Mouse (Mus musculus): ENCODE results near the gene Hinfp. TPM values are rescaled to one million over a fixed set of nuclear protein-coding genes. Genes with fewer than 3 reads are reported as not detected.

The Hinfp gene
- total and polyA plus RNA-seq, 2 experiments from 2014 or later, result 14.8 to 38.6 TPM

- Histone ChIP-seq H3K27me3 (ENCODE audit: insufficient read depth, low read length) (no peaks in the 10 kb centered on the region), H3K36me3 (ENCODE audit: insufficient read depth, low read length) (peaks cover 36% of the 10 kb centered on the region), H3K27ac (no peak overlapping the region), H3K4me2 (ENCODE audit: low read depth, low read length) (no peak overlapping the region), H3K9ac (replicated peaks; ENCODE audit: low read length) (no peak overlapping the region), H3K9me3 (ENCODE audit: low read length) (no peaks in the 10 kb centered on the region), H3K4me1 (ENCODE audit: insufficient read depth, low read length) (peaks cover 9% of the 10 kb centered on the region), H3K4me3 (ENCODE audit: low read length) (no peak overlapping the region)
- WGBS, result 92% methylated on average over 6 of the region's 6 CpGs
- DNase-seq (ENCODE audit: low spot score) (no peak), ATAC-seq (no peak)
- TF ChIP-seq CTCF (IDR thresholded peaks at IDR 0.05; ENCODE audit: low read depth), result no peak
Observed at GRCm38 (mm10) chr9:44345570-44346433, 40.3 kb upstream of the Hinfp start.

GRCm38 (mm10) chr9:44343781-44344421, 38.4 kb upstream of the Hinfp start, which contains the start of gene Hmbs:
Hmbs (minus strand) TSS chr9:44344228.
- Histone ChIP-seq H3K36me3 (ENCODE audit: insufficient read depth, low read length) (peaks cover 24% of the 10 kb centered on the region; the same call in 1 of the 2 replicates), H3K4me2 (ENCODE audit: low read depth, low read length) (peak within 1 kb of the TSS; percentile 71), H3K9me3 (ENCODE audit: low read length) (no peaks in the 10 kb centered on the region), H3K9ac (replicated peaks; ENCODE audit: low read length) (peak within 1 kb of the TSS; percentile 76), H3K27me3 (ENCODE audit: insufficient read depth, low read length) (no peaks in the 10 kb centered on the region), H3K27ac (peak within 1 kb of the TSS; percentile 97), H3K4me3 (ENCODE audit: low read length) (peak within 1 kb of the TSS; percentile 81), H3K4me1 (ENCODE audit: insufficient read depth, low read length) (peaks cover 9% of the 10 kb centered on the region)
- under 1% methylated on average over 39 of the region's 39 CpGs for WGBS
- DNase-seq (ENCODE audit: low spot score) (peak; percentile 94), ATAC-seq (peak; percentile 97)
- no peak for TF ChIP-seq CTCF (IDR thresholded peaks at IDR 0.05; ENCODE audit: low read depth)

- ATAC-seq, result no peak
- Histone ChIP-seq H3K4me2 (ENCODE audit: low read depth, low read length) (peak overlapping the region; percentile 71), H3K9ac (replicated peaks; ENCODE audit: low read length) (peak overlapping the region; percentile 76), H3K9me3 (ENCODE audit: low read length) (no peaks in the 10 kb centered on the region), H3K36me3 (ENCODE audit: insufficient read depth, low read length) (peaks cover 19% of the 10 kb centered on the region; the same call in 1 of the 2 replicates), H3K27me3 (ENCODE audit: insufficient read depth, low read length) (no peaks in the 10 kb centered on the region), H3K4me1 (ENCODE audit: insufficient read depth, low read length) (peaks cover 9% of the 10 kb centered on the region), H3K27ac (peak overlapping the region; percentile 97), H3K4me3 (ENCODE audit: low read length) (peak overlapping the region; percentile 81)
- no peak for DNase-seq (ENCODE audit: low spot score)
- 15% methylated on average over 6 of the region's 6 CpGs for WGBS
- no peak for TF ChIP-seq CTCF (IDR thresholded peaks at IDR 0.05; ENCODE audit: low read depth)
Observed at GRCm38 (mm10) chr9:44343290-44343689, 37.8 kb upstream of the Hinfp start.

GRCm38 (mm10) chr9:44342605-44343004, 37.1 kb upstream of the Hinfp start:
- peaks cover 9% of the 10 kb centered on the region for H3K4me1 ChIP-seq (ENCODE audit: insufficient read depth, low read length)
- H3K4me2 ChIP-seq (ENCODE audit: low read depth, low read length), result peak overlapping the region; percentile 71; the same call in 1 of the 2 replicates
- ATAC-seq, result no peak
- H3K4me3 ChIP-seq (ENCODE audit: low read length), result no peak overlapping the region
- H3K9ac ChIP-seq (replicated peaks; ENCODE audit: low read length), result no peak overlapping the region
- H3K27me3 ChIP-seq (ENCODE audit: insufficient read depth, low read length), result no peaks in the 10 kb centered on the region
- H3K27ac ChIP-seq, result no peak overlapping the region
- H3K9me3 ChIP-seq (ENCODE audit: low read length), result no peaks in the 10 kb centered on the region
- no peak for DNase-seq (ENCODE audit: low spot score)
- no peak for TF ChIP-seq CTCF (IDR thresholded peaks at IDR 0.05; ENCODE audit: low read depth)
- peaks cover 13% of the 10 kb centered on the region; the same call in 1 of the 2 replicates for H3K36me3 ChIP-seq (ENCODE audit: insufficient read depth, low read length)
- 89% methylated on average over 1 of the region's 1 CpGs for WGBS

- DNase-seq (ENCODE audit: low spot score), result no peak
- Histone ChIP-seq H3K27me3 (ENCODE audit: insufficient read depth, low read length) (no peaks in the 10 kb centered on the region), H3K36me3 (ENCODE audit: insufficient read depth, low read length) (peaks cover 8% of the 10 kb centered on the region; the same call in 1 of the 2 replicates), H3K9ac (replicated peaks; ENCODE audit: low read length) (no peak overlapping the region), H3K27ac (no peak overlapping the region), H3K4me2 (ENCODE audit: low read depth, low read length) (no peak overlapping the region), H3K4me1 (ENCODE audit: insufficient read depth, low read length) (peaks cover 9% of the 10 kb centered on the region), H3K4me3 (ENCODE audit: low read length) (no peak overlapping the region), H3K9me3 (ENCODE audit: low read length) (no peaks in the 10 kb centered on the region)
- 90% methylated on average over 3 of the region's 3 CpGs for WGBS
- no peak for TF ChIP-seq CTCF (IDR thresholded peaks at IDR 0.05; ENCODE audit: low read depth)
- ATAC-seq, result no peak
Observed at GRCm38 (mm10) chr9:44342173-44342572, 36.7 kb upstream of the Hinfp start.

- WGBS, result 93% methylated on average over 5 of the region's 5 CpGs
- Histone ChIP-seq H3K4me3 (ENCODE audit: low read length) (no peak overlapping the region), H3K9ac (replicated peaks; ENCODE audit: low read length) (no peak overlapping the region), H3K27ac (no peak overlapping the region), H3K36me3 (ENCODE audit: insufficient read depth, low read length) (peaks cover 6% of the 10 kb centered on the region; the same call in 1 of the 2 replicates), H3K4me2 (ENCODE audit: low read depth, low read length) (no peak overlapping the region), H3K27me3 (ENCODE audit: insufficient read depth, low read length) (no peaks in the 10 kb centered on the region), H3K4me1 (ENCODE audit: insufficient read depth, low read length) (peaks cover 12% of the 10 kb centered on the region), H3K9me3 (ENCODE audit: low read length) (no peaks in the 10 kb centered on the region)
- no peak for ATAC-seq
- TF ChIP-seq CTCF (IDR thresholded peaks at IDR 0.05; ENCODE audit: low read depth), result no peak
- DNase-seq (ENCODE audit: low spot score), result no peak
Observed at GRCm38 (mm10) chr9:44341487-44341886, 36.0 kb upstream of the Hinfp start.
